Mouse (Mus musculus) heart, embryonic 13.5 days (tissue): ENCODE measurements around the gene Lmx1b. TPM values are rescaled to one million over a fixed set of nuclear protein-coding genes. Genes with fewer than 3 reads are reported as not detected.

Experiments
- ATAC-seq: fragments of 200-750 bp; cut with Nextera tagmentation; 2 replicates; pipeline ENCODE4 v1.8.0; 2017; ENCODE audit warnings: moderate TSS enrichment; ENCODE audit not compliant: insufficient number of reproducible peaks, low FRiP score, low TSS enrichment; ENCODE audit errors: extremely low read depth
- H3K27ac ChIP-seq: fragments of 300-500 bp; sonication (generic); replicated peaks from 2 replicates; pipeline ENCODE4 v1.5.1; 2015; ENCODE audit warnings: moderate library complexity, mild to moderate bottlenecking, inconsistent platforms
- H3K27me3 ChIP-seq: fragments of 300-500 bp; sonication (generic); replicated peaks from 2 replicates; pipeline ENCODE4 v1.6.1; 2015; ENCODE audit warnings: mild to moderate bottlenecking, inconsistent platforms
- H3K36me3 ChIP-seq: fragments of 300-500 bp; sonication (generic); 2 replicates; pipeline ENCODE4 v1.6.1; 2015; ENCODE audit warnings: mild to moderate bottlenecking, inconsistent platforms
- H3K4me1 ChIP-seq: fragments of 300-500 bp; sonication (generic); 2 replicates; pipeline ENCODE4 v1.6.1; 2015; ENCODE audit warnings: inconsistent platforms
- H3K4me2 ChIP-seq: fragments of 300-500 bp; sonication (generic); 2 replicates; pipeline ENCODE4 v1.6.1; 2015; ENCODE audit warnings: inconsistent platforms, mild to moderate bottlenecking, moderate library complexity
- H3K4me3 ChIP-seq: fragments of 300-500 bp; sonication (generic); 2 replicates; pipeline ENCODE4 v1.5.1; 2015; ENCODE audit warnings: moderate library complexity, mild to moderate bottlenecking, inconsistent platforms
- H3K9ac ChIP-seq: fragments of 300-500 bp; sonication (generic); 2 replicates; pipeline ENCODE4 v1.6.1; 2015; ENCODE audit warnings: inconsistent platforms, mild to moderate bottlenecking, moderate library complexity
- H3K9me3 ChIP-seq: fragments of 300-500 bp; sonication (generic); 2 replicates; pipeline ENCODE4 v1.6.1; 2016; ENCODE audit warnings: inconsistent platforms
- WGBS: fragments of 180-500 bp; shearing (Covaris S2); methylation state at CpG from one replicate; pipeline ENCODE4 v1.1.7; 2015; ENCODE audit warnings: mixed read lengths; 5-methylcytosine and 5-hydroxymethylcytosine counted together
- polyA plus RNA-seq: library from polyadenylated mRNA; unstranded; fragments of >200 nt; fragmentation: Nextera tagmentation; extraction: Ambion mirVana; gene quantifications from 2 replicates; pipeline ENCODE4 v1.2.1, GENCODE M21; 2015

Gene Lmx1b
- polyA plus RNA-seq, 1 experiment from 2014 or later = not detected

DNA sequence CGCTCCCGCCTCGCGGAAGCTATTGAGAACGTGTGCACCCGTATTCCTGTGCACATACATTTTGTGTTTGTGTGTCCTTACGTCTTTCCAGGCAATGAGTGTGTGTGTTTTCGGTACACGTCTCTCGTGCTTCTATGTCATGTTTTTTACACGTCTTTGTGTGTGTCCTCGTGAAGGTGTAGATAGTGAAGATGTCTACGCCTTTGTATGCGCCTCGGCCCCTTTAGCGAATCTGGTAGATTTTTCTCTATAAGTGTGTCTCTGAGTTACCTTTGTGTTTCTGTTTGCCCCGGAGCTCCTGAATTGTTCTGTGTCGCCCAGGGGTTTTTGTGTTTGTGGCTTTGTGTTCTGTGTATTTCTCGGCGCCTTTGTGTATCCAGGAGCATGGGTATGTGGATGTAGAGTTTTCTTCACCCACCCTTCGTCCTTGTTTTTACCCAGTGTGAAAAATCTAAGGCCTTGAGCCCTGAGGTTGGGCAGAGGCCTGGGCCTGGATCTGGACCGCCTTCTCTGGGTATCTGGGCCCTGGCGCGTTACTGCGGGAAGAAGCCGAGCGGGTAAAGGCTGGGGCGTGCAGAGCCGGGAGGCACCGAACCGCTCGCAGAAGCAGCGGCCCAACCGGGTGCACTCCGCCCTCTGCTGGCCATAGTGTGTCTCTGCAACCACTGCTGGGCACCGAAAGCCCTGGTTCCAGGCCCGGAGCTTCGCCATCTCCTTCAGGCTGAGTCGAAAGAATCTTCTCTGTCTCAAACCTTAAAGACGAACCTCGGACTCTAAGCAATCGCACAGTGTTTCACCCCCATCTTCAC is 2.5 kb upstream of the Lmx1b start:
- H3K4me1 ChIP-seq = peaks cover 33% of the 10 kb centered on the region
- 2% methylated on average over 42 of the region's 42 CpGs for WGBS
- peaks cover 100% of the 10 kb centered on the region for H3K27me3 ChIP-seq
- H3K36me3 ChIP-seq = no peaks in the 10 kb centered on the region
- peak overlapping the region; percentile 56 for H3K4me3 ChIP-seq
- H3K9ac ChIP-seq = no peak overlapping the region
- no peak overlapping the region for H3K27ac ChIP-seq
- H3K9me3 ChIP-seq = no peaks in the 10 kb centered on the region
- no peak for ATAC-seq
- peak overlapping the region; percentile 53 for H3K4me2 ChIP-seq

DNA sequence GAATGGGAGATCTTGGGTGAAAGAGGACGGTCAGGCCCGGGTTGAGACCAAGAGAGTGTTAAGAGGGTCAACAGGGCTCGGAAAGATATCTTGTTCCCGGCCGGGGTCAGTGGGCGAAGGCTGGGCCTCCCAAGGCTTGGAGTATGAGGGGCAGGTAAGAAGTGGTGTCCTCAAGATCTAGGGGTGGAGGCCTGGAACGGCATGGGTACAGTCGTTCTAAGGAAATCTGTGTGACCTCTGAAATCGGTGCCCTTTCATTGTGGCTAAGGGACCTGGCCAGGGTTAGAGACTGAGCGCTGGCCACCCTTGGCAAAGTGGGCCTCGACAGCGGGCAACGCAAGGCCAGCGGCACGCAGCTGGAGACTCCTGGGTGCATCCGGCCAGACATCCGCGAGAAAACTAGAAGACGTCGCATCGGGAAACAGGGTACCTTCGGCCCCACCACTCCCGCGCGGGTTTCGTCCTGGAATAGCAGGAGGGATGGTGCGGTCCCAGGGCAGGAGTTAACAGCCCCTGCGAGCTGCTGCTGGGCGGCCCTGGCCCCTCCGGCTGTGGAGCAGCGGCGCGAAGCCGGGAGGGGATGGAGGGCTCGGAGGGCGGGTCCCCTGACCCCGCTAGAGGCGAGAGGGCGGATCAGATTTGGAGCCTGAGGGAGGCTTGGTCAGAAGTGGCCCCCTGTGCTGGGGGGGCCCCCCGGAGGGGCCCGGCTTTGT is 1.7 kb upstream of the Lmx1b start:
- WGBS = under 1% methylated on average over 41 of the region's 41 CpGs
- H3K9ac ChIP-seq = no peak overlapping the region

DNA sequence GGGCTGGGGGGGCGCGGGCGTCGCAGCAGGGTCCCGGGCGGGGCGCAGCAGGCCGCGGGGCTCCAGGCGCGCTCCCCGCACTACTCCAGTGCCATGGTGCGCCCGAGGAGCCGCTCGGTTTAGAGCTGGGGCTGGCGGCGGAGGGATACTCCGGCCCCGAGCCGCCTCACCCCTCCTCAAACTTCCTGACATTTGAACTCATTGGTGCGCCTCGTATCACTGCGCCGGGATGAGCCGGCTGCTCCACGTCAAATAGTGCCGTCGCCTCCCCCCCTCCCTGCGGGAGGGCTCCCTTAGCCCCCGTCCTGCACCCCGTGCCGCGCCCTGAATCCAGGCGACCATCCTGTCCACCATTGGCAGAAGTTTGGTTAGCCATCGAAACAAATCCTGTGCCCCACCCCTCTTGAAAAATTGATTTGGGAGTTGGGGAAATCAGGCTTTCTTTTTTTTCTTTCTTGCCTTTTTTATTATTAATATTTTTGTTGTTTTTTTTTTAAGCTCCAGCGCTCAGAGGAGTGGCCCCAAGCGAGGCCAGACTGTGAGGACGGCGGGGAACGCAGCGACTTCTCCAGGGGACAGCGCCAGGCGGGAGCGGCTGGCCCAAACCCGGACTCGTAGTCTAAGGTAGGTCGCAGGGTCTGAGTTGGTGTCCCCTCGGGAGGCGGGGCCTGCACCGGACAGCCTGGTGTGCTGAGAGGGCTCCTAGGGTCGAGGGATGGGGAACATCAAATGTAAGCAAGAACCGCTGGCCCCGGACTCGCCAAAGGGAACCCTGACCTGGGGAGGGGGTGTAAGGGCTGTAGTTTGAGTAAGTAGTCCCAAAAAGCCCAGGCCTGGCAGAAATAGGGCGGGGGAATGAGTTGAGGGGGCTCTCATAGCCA is 907 bp upstream of the Lmx1b start:
- Histone ChIP-seq H3K4me2 (peak overlapping the region; percentile 80), H3K27me3 (peaks cover 100% of the 10 kb centered on the region), H3K36me3 (no peaks in the 10 kb centered on the region), H3K27ac (no peak overlapping the region), H3K9me3 (no peaks in the 10 kb centered on the region), H3K4me1 (peaks cover 35% of the 10 kb centered on the region), H3K9ac (peak overlapping the region; percentile 68), H3K4me3 (peak overlapping the region; percentile 56)
- no peak for ATAC-seq
- under 1% methylated on average over 49 of the region's 56 CpGs for WGBS

More for the DNA sequence above, 1.7 kb upstream of the Lmx1b start:
- H3K9me3 ChIP-seq = no peaks in the 10 kb centered on the region
- H3K4me1 ChIP-seq = peaks cover 33% of the 10 kb centered on the region
- peak overlapping the region; percentile 53 for H3K4me2 ChIP-seq
- peak overlapping the region; percentile 56 for H3K4me3 ChIP-seq
- H3K27ac ChIP-seq = no peak overlapping the region
- H3K36me3 ChIP-seq = no peaks in the 10 kb centered on the region
- H3K27me3 ChIP-seq = peaks cover 100% of the 10 kb centered on the region
- ATAC-seq = no peak

DNA sequence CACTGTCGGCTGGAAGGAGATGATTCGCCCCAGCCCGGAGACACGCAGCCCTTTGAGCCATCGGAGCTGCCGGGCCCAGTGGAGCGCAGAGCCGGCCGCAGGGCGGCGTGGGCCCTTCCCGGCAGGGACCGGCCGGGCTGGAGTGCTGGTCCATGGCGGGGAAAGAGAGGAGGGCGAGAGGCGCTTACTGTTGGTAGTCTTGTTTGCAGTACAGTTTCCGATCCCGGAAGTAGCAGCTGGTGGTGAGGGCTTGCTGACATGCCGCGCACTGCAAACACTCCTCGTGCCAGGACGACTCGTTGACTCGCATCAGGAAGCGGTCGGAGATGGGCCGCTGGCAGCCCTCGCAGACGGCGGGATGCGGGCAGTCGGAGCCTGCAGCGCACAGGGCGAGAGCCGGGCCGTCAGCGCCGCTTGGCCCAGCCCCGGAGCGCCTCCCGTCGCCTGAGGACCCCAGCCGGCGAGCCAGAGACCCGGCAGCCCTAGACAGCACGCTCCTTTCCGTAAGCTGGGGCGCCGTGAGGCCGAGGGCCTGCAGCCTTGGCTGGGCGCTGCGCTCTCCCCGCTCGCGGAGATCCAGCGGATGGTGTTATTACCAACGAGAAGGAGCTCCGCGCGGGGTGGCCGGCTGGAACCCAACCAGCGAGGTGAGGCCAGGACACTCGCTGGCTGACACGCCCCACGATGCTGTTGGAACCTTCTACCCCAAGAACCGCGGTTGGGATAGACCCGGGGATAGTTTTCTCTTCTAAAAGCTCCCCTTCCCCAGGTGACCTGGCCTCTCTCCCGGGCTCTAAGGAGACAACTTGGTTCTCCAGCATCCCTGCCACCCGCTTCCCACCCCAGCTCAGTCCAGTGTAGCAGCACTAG is 775 bp downstream of the Lmx1b start:
- under 1% methylated on average over 71 of the region's 71 CpGs for WGBS
- H3K4me2 ChIP-seq = peak overlapping the region; percentile 64
- H3K4me3 ChIP-seq = peak overlapping the region; percentile 56
- peaks cover 40% of the 10 kb centered on the region for H3K4me1 ChIP-seq
- peaks cover 100% of the 10 kb centered on the region for H3K27me3 ChIP-seq
- peak overlapping the region; percentile 44; the same call in 1 of the 2 replicates for H3K9ac ChIP-seq
- no peaks in the 10 kb centered on the region for H3K9me3 ChIP-seq
- no peak for ATAC-seq
- H3K36me3 ChIP-seq = no peaks in the 10 kb centered on the region
- no peak overlapping the region for H3K27ac ChIP-seq

DNA sequence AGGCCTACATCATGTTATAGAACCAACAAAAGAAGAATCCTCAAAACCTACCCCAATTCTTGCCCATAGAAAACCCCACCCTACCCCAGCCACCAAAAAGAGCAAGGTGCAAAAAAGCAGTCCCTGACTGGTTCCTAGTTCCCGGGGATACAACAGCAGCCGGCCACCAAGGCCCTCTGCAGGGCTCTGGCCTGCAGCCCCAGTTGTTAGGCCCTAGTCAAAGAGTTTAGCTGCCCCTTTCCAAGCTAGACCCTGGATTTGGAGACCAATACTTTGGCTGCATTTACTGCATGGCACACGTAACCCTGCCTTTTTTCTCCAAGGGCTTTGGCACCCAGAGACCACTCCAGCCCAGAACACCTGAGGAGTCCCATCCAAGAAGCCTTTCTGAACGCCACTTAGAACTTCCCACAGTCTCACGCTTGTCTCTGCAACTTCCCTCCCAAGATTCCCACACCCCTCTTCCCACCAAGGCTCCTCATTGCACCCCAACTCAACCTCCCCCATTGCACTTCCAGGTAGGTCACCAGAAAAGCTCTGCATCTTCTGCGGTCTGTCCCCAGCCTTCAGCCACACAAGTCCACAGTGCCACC is 2.1 kb downstream of the Lmx1b start:
- H3K36me3 ChIP-seq = no peaks in the 10 kb centered on the region
- H3K27me3 ChIP-seq = peaks cover 100% of the 10 kb centered on the region
- ATAC-seq = no peak
- H3K27ac ChIP-seq = no peak overlapping the region
- no peaks in the 10 kb centered on the region for H3K9me3 ChIP-seq
- WGBS = 27% methylated on average over 6 of the region's 6 CpGs
- no peak overlapping the region for H3K4me2 ChIP-seq
- H3K9ac ChIP-seq = no peak overlapping the region
- H3K4me1 ChIP-seq = peaks cover 40% of the 10 kb centered on the region
- no peak overlapping the region for H3K4me3 ChIP-seq

DNA sequence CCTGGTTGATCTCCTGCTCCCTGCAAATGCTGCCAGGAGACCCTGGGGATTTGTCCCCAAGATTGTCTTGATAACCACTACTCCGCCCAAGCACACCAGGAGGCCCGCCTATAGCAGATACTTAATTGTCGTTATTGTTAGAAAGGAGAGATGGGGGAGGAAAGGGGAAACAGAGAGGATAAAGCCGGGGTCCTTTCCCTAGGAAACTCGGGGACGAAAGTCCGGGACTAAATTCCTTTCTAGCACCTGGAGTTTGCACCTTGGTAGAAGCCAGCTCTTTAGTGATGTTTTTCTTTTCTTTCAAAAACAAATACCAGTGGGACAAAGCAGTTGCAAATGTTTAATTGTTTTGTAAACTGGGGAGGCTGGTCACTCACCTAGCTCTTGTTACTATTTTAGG is 3.0 kb downstream of the Lmx1b start:
- H3K27ac ChIP-seq = no peak overlapping the region
- no peak overlapping the region for H3K4me3 ChIP-seq
- H3K9me3 ChIP-seq = no peaks in the 10 kb centered on the region
- no peak overlapping the region for H3K9ac ChIP-seq
- no peaks in the 10 kb centered on the region for H3K36me3 ChIP-seq
- peaks cover 36% of the 10 kb centered on the region for H3K4me1 ChIP-seq
- 5% methylated on average over 7 of the region's 7 CpGs for WGBS
- H3K27me3 ChIP-seq = peaks cover 100% of the 10 kb centered on the region
- no peak for ATAC-seq
- H3K4me2 ChIP-seq = no peak overlapping the region

DNA sequence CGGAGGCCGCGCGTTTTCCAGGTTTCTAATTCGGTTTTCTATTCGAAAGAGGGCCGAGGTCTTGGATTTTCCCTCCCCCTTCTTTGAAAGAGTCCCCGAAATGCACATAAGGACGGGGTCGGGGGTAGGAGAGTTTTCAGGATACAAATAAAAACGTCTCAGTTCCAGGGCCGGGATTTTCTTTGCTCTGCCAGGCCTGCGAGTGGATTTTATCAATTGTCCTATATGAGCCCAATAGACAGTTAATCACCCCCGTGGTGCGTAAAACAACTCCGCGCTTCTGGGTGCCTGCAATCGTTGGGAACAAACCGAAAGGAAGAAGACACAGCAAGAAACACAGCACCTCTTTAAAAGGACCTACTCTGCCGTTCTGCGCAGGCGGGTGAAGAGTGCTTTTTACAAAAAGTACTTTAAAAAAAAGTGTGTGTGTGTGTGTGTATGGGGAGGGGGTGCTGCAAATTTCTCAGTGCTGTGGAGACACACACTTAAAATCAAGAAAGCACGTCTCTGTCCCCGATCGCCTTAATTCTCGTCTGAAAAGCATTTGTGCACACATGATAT is 3.6 kb downstream of the Lmx1b start:
- Histone ChIP-seq H3K4me3 (0 out of 2 replicates have a peak overlapping the region, but pooled peaks have one; percentile 5), H3K27me3 (peaks cover 100% of the 10 kb centered on the region), H3K27ac (no peak overlapping the region), H3K4me2 (no peak overlapping the region), H3K9ac (no peak overlapping the region), H3K4me1 (peaks cover 34% of the 10 kb centered on the region), H3K9me3 (no peaks in the 10 kb centered on the region), H3K36me3 (no peaks in the 10 kb centered on the region)
- 1% methylated on average over 26 of the region's 26 CpGs for WGBS
- no peak for ATAC-seq

DNA sequence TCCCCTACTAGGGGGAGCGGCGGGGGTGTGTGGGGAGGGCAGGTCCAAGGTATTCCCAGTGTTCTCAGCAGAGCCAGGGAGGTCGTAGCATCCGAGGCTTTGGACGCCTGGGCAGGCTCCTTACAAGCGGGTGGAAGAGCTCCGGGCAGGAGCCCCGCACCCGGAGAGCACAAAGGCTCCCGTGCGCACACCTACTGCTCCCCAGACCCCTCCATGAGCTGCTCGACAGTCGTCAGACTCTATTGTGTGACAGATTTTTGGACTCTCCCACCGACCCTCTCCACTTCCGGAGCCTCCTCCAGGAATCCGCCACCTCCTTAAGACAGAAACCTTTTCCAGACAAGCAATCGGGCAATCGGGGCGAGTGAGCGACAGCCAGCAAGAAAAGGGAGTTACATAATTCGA is 4.2 kb downstream of the Lmx1b start:
- Histone ChIP-seq H3K4me1 (peaks cover 34% of the 10 kb centered on the region), H3K9me3 (no peaks in the 10 kb centered on the region), H3K36me3 (no peaks in the 10 kb centered on the region), H3K27me3 (peaks cover 100% of the 10 kb centered on the region), H3K9ac (no peak overlapping the region), H3K4me3 (0 out of 2 replicates have a peak overlapping the region, but pooled peaks have one; percentile 5), H3K4me2 (no peak overlapping the region), H3K27ac (no peak overlapping the region)
- WGBS = under 1% methylated on average over 21 of the region's 21 CpGs
- ATAC-seq = no peak

DNA sequence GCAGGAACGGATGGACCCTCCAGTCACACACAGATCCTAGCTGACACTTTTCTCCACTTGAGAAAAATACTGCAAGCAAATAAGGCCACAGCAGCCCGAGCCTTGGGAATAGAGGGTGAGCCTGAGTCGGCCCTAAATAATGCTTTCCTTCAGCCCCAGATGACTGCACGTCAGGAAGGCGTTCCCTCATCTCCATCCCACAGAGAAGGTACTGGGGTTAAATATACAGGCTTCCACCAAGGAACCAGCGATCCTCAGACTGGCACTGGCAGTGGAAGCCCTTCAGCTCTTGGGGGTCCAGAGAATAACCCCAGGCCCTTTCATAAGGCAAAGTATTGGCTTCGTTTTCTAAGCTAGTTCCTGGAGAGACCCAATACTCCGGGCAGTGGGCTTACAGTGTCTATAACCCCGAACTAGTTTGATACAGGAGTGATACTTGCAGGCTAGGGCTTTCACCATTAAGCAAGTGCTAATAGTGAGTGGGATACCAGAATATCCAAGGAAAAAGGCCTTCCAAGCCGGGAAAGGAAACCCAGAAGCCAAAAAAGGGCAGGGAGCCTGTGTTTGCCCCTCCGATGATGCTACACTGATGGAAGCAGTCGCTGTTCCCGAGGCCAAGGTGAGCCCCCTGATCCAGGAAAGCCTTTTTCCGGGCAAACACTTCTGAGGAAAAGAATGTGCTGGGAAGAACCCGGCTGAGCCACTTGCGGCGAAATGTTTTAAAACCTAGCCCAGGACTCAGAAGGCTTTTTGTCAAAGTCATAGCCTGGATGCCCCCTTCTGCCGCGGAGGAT is 4.8 kb downstream of the Lmx1b start:
- Histone ChIP-seq H3K27me3 (peaks cover 100% of the 10 kb centered on the region), H3K36me3 (no peaks in the 10 kb centered on the region), H3K27ac (no peak overlapping the region), H3K4me2 (no peak overlapping the region), H3K9ac (no peak overlapping the region), H3K4me3 (0 out of 2 replicates have a peak overlapping the region, but pooled peaks have one; percentile 5), H3K4me1 (peaks cover 29% of the 10 kb centered on the region), H3K9me3 (no peaks in the 10 kb centered on the region)
- 2% methylated on average over 19 of the region's 19 CpGs for WGBS
- ATAC-seq = no peak
